ENCODE assay signal across 9 mouse cellular contexts in the genomic region with DNA sequence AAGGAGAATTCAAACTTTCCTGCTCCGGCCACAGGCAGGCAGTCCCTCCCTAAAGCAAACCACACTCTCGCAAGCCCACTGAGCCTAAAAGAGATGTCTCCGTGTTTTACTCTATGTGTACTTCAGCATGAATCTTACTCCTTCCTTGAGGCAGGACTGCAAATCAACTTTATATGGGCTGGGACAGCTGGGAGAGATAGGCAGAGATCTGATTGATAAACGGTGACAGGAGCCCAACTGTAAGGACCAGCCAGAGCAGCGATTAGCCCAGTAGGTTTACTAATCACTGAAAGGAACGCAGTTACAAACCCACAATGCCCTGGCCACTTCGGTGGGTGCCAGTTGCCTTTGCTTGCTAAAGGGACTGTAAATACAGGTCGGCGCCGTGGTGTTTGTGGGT. TPM values are rescaled to one million over a fixed set of nuclear protein-coding genes. Genes with fewer than 3 reads are reported as not detected.
DNase-seq lines count a peak whose midpoint lies in the region; ATAC-seq lines count a peak whose summit lies in the region.
"Had no signal": no experiment of that assay in that cellular context is flagged by ENCODE, and none has a peak within 500 bp of the region (broad histone marks: within the 10 kb centered on the region; RNA-seq: fewer than 3 reads in every experiment).

No protein-coding gene starts in this region.

- H3K4me1 ChIP-seq in neural tube, embryonic 11.5 days (ENCODE audit: control insufficient read depth, insufficient read depth, low read length), result no peaks in the 10 kb centered on the region
- peaks cover 7% of the 10 kb centered on the region; the same call in 1 of the 2 replicates for H3K4me1 ChIP-seq in liver, embryonic 15.5 days (replicated peaks)
- H3K4me1 ChIP-seq in stomach, embryonic 16.5 days (ENCODE audit: control insufficient read depth, insufficient read depth, low read length), result no peaks in the 10 kb centered on the region

- H3K27ac ChIP-seq in neural tube, embryonic 11.5 days (ENCODE audit: low read depth, low read length), result no peak overlapping the region
- H3K27ac ChIP-seq in liver, embryonic 15.5 days (replicated peaks), result no peak overlapping the region
- H3K27ac ChIP-seq in stomach, embryonic 16.5 days (ENCODE audit: low read length), result no peak overlapping the region

- H3K27me3 ChIP-seq in neural tube, embryonic 11.5 days (ENCODE audit: control insufficient read depth, insufficient read depth, low read length), result no peaks in the 10 kb centered on the region
- H3K27me3 ChIP-seq in liver, embryonic 15.5 days, result no peaks in the 10 kb centered on the region
- H3K27me3 ChIP-seq in stomach, embryonic 16.5 days (ENCODE audit: control insufficient read depth, insufficient read depth, low read length), result no peaks in the 10 kb centered on the region

- ATAC-seq in neural tube, embryonic 11.5 days (ENCODE audit: insufficient read depth, low FRiP score, low TSS enrichment), result no peak
- no peak for ATAC-seq in liver, embryonic 15.5 days (ENCODE audit: insufficient read depth)
- no peak for ATAC-seq in stomach, embryonic 16.5 days (ENCODE audit: insufficient read depth, low FRiP score)

- H3K36me3 ChIP-seq in neural tube, embryonic 11.5 days (ENCODE audit: control insufficient read depth, insufficient read depth, low read length), result no peaks in the 10 kb centered on the region
- no peaks in the 10 kb centered on the region for H3K36me3 ChIP-seq in liver, embryonic 15.5 days (replicated peaks)
- no peaks in the 10 kb centered on the region for H3K36me3 ChIP-seq in stomach, embryonic 16.5 days (ENCODE audit: control insufficient read depth, insufficient read depth, low read length)

- H3K9me3 ChIP-seq in neural tube, embryonic 11.5 days (ENCODE audit: control insufficient read depth, low read length), result no peaks in the 10 kb centered on the region
- no peaks in the 10 kb centered on the region for H3K9me3 ChIP-seq in liver, embryonic 15.5 days (replicated peaks)
- 0 out of 2 replicates have a peak, but pooled peaks cover 6% of the 10 kb centered on the region for H3K9me3 ChIP-seq in stomach, embryonic 16.5 days (replicated peaks; ENCODE audit: control insufficient read depth, low read length)

- 39% methylated on average over 10 of the region's 10 CpGs for WGBS in neural tube, embryonic 11.5 days
- WGBS in liver, embryonic 15.5 days (ENCODE audit: insufficient replicate concordance), result 15% methylated on average over 10 of the region's 10 CpGs
- 26% methylated on average over 10 of the region's 10 CpGs for WGBS in stomach, embryonic 16.5 days

- peak overlapping the region; percentile 26 for H3K4me2 ChIP-seq in neural tube, embryonic 11.5 days (ENCODE audit: low read depth)
- peak overlapping the region; percentile 60 for H3K4me2 ChIP-seq in liver, embryonic 15.5 days
- H3K4me2 ChIP-seq in stomach, embryonic 16.5 days (ENCODE audit: low read depth, low read length), result peak overlapping the region; percentile 49

- peak; percentile 18 for DNase-seq in adrenal gland, postnatal 14 days
- DNase-seq in adrenal gland, postnatal 10 days, result no peak
- DNase-seq in neural tube, embryonic 11.5 days (ENCODE audit: low spot score), result no peak
- DNase-seq in neural tube, embryonic 10.5 days (ENCODE audit: extremely low spot score, low spot score), result no peak
- DNase-seq in frontal cortex, postnatal 25 days (ENCODE audit: low spot score in 2 of 2), result no peak
- no peak for DNase-seq in cerebellum, adult 11 months
- DNase-seq: layer of hippocampus, adult 9-11 months had no signal

- peak overlapping the region; percentile 13; the same call in 1 of the 2 replicates for H3K4me3 ChIP-seq in neural tube, embryonic 11.5 days (ENCODE audit: low read depth, low read length)
- peak overlapping the region; percentile 42 for H3K4me3 ChIP-seq in liver, embryonic 15.5 days (replicated peaks)
- H3K4me3 ChIP-seq in stomach, embryonic 16.5 days (replicated peaks; ENCODE audit: low read length), result peak overlapping the region; percentile 24

- no peak overlapping the region for H3K9ac ChIP-seq in neural tube, embryonic 11.5 days (ENCODE audit: low read length)
- H3K9ac ChIP-seq in liver, embryonic 15.5 days, result no peak overlapping the region
- H3K9ac ChIP-seq in stomach, embryonic 16.5 days (ENCODE audit: low read length), result peak overlapping the region; percentile 52; the same call in 1 of the 2 replicates

RNA-seq across cellular contexts. Expression of a gene that starts 35.5 kb away (rescaled TPM):
- 2.4 TPM in 1 of 2 replicates, not detected in the other for total RNA-seq in adrenal gland, postnatal 14 days (2021)
- total RNA-seq in adrenal gland, postnatal 10 days (2021), result 1 to 10 TPM; 1.2 to 2.5 TPM
- 0.22 and 0.52 TPM in 2 replicates for polyA plus RNA-seq in neural tube, embryonic 11.5 days (2014; fragmentation: Nextera tagmentation; extraction: Ambion mirVana)
- polyA plus RNA-seq in liver, embryonic 15.5 days (2015; fragmentation: Nextera tagmentation; extraction: Ambion mirVana), result 2.2 and 3.9 TPM in 2 replicates
- polyA plus RNA-seq in stomach, embryonic 16.5 days (2015; fragmentation: Nextera tagmentation; extraction: Ambion mirVana), result 0.14 TPM in 1 of 2 replicates, not detected in the other
